Mouse (Mus musculus): ENCODE results near the gene Mia2.

The Mia2 gene

GRCm38 (mm10) chr12:59104771-59105170 is 9.2 kb downstream of the Mia2 start:
- no peak for DNase-seq (ENCODE audit: low spot score in 2 of 2)

DNA sequence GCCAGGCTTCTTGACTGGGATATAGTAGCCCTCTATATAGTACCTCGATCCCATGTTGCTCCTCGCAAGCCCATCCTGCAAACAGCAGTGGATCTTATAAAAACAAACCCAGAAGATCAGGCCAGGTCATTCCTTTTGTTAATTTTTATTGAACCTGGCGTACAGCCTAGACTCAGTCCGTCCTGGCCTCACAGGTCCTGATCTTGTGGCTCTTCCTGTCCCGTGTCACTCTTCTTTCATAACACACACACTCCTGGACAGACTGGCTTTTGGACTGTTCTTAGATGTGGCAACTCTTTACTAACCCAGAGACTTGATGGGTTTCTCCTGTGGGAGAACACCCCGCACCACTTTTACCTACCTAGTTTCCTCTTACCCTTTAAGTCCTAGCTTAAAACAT is 10.3 kb downstream of the Mia2 start:
- no peak for DNase-seq (ENCODE audit: low spot score in 2 of 2)

DNA sequence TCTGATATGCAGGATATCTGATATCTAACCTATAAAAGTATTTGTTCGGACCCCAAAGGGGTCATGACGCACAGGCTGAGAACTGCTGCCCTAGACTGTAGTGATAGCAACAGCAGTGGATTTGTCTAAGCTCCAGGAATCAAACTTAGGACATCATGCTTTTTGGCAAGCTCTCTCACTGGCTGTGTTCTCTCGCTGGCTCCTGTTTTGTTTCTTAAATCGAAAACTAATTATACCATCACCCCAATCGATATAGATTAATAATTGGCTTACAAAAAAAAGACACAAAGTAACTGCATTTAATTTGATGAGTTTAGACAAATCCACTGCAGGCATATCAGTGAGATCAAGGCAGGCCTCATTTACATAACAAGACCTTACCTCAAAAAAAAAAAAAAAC is 10.9 kb downstream of the Mia2 start:
- DNase-seq (ENCODE audit: low spot score in 2 of 2): no peak

GRCm38 (mm10) chr12:59107926-59108325 is 12.3 kb downstream of the Mia2 start:
- DNase-seq (ENCODE audit: low spot score in 2 of 2): no peak

DNA sequence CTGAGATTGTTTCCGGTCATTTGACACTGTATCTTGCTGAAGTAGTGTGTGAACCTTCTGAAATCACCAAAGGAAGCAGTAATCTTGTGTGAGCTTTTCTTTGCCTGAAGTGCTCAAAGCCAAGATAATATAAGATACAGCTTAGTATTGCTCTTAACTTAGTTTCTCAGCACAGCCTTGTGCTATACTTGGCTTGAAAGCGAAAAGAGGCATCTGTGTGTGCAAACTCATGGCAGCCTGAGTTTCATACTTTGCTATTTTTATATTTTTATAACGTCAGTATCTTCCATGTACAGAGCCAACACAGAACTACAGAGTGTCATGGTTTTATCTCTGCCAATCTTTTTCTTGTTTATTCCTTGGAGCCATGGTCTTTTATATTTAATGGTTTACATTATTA is 21.6 kb downstream of the Mia2 start:
- no peak for DNase-seq (ENCODE audit: low spot score in 2 of 2)

GRCm38 (mm10) chr12:59125426-59125825 is 29.8 kb downstream of the Mia2 start:
- DNase-seq (ENCODE audit: low spot score in 2 of 2): no peak

GRCm38 (mm10) chr12:59128501-59128900 is 32.9 kb downstream of the Mia2 start:
- no peak for DNase-seq (ENCODE audit: low spot score in 2 of 2)

- DNase-seq (ENCODE audit: low spot score in 2 of 2): peak in 1 of 2 experiments; percentile 17
Observed at GRCm38 (mm10) chr12:59129038-59129437, 33.4 kb downstream of the Mia2 start.

DNA sequence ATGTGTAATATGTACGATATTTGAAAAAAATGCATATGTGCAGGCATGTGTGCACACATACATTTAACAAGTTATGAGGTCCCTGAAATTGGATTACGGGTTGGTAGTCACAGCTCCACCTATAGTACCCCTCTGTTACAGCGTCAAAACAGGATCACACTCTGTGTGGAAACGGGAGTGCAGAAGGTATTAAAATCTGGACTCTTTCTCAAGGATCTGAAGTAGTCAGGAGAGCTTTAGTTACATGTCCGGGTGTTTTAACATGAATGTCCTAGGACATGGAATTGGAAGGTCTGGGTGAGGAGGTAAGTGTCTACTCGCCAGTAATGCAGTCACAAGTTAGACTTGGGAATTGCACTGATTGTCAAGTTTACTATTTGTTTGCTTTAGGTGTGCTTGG is 34.0 kb downstream of the Mia2 start:
- peak; percentile 28 to 33 for DNase-seq (ENCODE audit: low spot score in 2 of 2)

DNA sequence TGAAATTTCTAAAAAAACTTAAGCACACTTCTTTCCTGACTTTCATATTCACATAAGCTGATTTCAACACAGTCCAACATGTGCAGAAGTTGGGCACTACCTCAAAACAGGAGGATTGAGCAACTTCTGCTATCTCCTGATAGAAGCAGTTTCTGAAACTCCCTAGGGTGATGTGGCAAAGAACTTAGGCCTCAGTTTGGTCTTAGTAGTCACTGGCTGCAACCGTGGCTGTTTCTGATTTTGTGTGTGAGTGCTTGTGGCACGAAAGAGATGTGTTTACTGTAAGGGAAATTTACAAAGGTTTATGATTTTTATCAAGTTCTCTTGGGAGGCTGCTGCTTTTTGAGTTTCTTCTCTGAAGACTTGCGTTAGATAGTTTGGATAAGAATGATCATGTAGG is 34.6 kb downstream of the Mia2 start:
- DNase-seq (ENCODE audit: low spot score in 2 of 2): peak in 1 of 2 experiments; percentile 41

DNA sequence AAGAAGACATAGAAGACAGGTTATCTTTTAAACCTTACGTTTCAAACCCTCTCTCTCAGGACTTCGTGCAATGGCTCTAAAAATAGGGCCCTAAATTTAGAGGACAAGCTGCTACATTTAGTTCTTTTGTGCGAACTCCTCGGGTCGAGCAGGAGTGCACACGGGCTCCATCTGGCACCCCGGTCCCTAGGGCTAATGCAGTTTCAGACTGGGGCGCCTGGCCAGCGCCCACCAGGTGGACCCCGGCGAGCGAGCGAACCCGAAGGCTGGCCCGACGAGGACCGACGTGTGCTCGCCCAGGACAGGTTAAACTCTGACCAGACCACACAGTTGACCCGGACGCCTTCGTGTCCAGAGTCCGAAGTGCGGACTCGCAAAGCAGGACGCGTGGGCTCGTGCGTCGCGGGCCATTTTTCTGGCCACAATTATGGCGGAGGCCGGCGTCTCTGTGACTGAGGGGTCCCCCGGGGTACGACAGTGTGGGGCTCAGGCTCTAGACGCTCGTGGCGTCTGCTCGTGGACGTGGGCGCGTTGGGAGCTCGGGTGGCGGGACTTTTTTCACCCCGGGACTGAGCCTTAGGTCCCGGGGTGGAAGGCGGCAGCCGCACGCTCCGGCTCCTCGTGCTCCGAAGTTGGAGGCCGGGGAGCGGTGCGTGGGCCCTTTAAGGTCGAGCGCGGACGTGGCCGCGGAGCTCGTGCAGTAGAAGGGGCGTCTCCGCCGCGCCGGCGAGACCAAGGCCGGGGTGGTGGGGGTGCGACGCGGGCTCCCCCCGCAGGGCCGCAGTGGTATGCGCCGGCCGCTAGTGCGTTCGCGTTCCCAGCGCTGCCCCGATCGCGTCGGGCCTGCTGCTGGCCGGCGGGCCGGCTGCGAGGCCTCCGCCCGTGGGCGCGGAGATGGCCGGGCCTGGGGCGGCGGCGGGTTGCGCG is 35.3 kb downstream of the Mia2 start:
- peak; percentile 93 to 94 for DNase-seq (ENCODE audit: low spot score in 2 of 2)

DNA sequence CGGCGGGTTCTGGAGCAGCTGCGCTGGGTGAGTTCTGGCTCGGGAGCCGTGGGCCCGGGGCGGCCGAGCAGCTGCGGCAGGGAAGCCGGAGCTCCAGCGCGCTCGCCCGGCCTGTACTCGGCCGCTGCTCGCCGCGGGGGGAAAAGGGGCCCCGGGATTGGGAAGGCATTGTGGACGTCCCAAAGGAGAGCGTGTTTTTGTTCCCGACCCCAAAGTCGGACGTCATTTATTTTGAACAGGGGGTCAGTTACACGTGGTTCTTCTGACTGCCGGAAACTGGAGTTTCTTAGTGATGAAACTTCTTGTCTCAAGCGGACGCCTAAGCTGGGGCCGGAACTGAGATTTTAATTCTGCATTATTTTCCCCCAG is 36.0 kb downstream of the Mia2 start:
- no peak for DNase-seq (ENCODE audit: low spot score in 2 of 2)

GRCm38 (mm10) chr12:59132462-59132861 is 36.9 kb downstream of the Mia2 start:
- no peak for DNase-seq (ENCODE audit: low spot score in 2 of 2)

DNA sequence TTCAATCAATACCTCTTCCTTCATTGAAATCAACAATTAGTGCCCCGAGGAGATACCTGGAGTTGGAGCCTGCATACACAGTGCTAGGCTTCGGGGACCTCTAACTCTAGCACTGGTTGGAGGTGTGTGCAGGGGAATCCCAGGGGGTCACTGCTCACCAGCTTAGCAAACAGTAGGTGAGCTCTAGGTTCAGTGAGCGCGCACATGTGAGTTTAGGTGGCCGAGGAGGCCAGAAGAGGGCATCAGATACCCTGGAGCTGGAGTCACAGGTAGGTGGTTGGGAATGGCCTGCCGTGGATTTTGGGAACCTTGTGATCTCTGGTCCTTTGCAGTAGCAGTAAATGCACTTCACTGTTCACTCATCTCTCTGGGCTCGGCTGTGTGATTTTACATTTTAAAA is 37.3 kb downstream of the Mia2 start:
- DNase-seq (ENCODE audit: low spot score in 2 of 2): no peak

- DNase-seq (ENCODE audit: low spot score in 2 of 2): no peak
Observed at GRCm38 (mm10) chr12:59133437-59133999, 37.9 kb downstream of the Mia2 start.

DNA sequence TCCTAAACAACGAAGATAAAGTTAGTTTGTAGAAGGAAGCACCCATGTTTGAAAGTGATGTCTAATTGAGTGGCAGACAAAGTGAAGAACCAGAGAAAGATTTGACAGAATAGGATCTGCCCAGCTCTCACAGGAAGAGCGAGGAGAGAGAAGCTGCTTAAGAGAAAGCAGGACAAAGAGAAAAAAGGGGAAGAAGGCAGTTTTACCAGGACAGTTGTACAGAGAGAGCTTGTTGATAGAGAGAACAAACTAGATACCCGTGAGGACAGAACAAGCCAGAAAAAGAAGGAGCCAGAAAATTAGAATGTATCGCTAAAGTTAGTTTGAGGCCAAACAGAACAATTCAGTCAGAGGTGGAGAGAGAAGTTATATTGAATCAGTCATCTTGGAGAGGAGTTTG is 39.5 kb downstream of the Mia2 start:
- no peak for DNase-seq (ENCODE audit: low spot score in 2 of 2)

GRCm38 (mm10) chr12:59135533-59136300 is 40.1 kb downstream of the Mia2 start:
- DNase-seq (ENCODE audit: low spot score in 2 of 2): no peak

DNA sequence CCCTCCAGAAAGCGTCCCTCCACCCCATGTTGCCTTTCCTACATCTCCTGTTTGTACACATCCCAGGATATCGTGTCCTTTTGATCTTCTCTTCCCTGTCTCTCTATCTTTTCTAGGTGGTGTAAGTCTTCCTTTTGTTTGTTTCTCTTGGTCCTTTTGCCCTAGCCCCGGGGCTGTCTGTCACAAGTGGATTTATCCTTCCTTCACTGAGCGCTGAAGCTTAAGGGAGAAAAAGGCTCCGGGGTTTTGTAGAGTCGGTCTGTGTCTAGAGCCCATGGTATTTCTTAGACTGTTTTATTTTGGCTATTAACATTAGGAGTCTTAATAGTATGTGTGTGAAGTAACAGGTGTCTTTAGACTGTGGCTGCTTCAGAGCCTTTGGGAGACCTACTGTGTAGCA is 41.4 kb downstream of the Mia2 start:
- no peak for DNase-seq (ENCODE audit: low spot score in 2 of 2)

- DNase-seq (ENCODE audit: low spot score in 2 of 2): no peak
Observed at GRCm38 (mm10) chr12:59139372-59139771, 43.8 kb downstream of the Mia2 start.

GRCm38 (mm10) chr12:59145130-59145529 is 49.5 kb downstream of the Mia2 start:
- DNase-seq (ENCODE audit: low spot score in 2 of 2): no peak

DNA sequence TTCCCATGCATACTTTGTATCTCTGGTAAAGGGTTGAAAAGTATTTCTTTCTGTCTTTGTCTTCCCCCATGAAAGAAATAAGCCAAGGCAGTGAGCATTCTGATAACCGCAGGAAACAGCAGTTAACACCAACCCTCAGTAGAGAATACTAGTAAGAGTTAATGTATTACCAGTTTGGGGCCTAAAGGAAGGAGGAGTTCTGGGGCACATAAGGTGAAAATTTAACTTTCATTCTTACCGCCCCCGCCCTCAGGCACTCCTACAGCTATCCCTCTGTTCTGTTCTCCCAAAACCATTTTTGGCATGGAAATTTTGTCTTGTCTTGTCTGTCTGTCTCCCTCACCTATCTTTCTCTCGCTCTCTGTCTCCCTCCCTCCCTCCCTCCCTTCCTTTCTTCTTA is 54.1 kb downstream of the Mia2 start:
- DNase-seq (ENCODE audit: low spot score in 2 of 2): no peak

DNA sequence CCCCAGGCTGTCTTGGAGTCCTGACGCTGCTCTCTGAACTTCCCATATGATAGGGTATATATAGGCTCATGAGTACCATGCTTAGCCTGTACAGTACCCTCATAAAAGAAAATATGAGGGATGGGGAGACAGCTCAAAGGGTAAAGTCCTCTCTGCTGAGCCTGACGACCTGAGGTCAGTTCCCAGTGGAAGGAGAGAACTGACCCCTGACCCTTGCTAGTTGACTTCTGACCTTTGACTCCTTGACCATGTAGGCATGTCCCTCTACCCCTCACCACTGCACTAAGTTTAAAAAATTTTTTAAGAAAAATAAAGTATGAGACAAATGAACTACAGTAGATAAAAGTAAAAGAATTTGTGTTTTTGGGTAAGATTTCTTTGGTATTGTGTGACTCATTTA is 65.5 kb downstream of the Mia2 start:
- no peak for DNase-seq (ENCODE audit: low spot score in 2 of 2)

- DNase-seq (ENCODE audit: low spot score in 2 of 2): no peak
Observed at GRCm38 (mm10) chr12:59162797-59163196, 67.2 kb downstream of the Mia2 start.

Data from urinary bladder, postnatal 36 days (tissue).